Mouse (Mus musculus) adrenal gland, adult 18-20 months (tissue): ENCODE results near the gene Rap1gap. TPM values are rescaled to one million over a fixed set of nuclear protein-coding genes. Genes with fewer than 3 reads are reported as not detected.

Source experiments
- DNase-seq, 2 experiments: peaks; one replicate each; pipeline ENCODE4 v3.0.0; 2021 to 2022; ENCODE audit warnings: low spot score in 2 of 2
- total RNA-seq, 2 experiments: library from RNA; stranded (reverse); gene quantifications; 1 replicate in 1 of 2; 2 replicates in 1 of 2; pipeline ENCODE4 v1.2.3; 2021

Rap1gap gene
- total RNA-seq, 2 experiments from 2014 or later: 94.7 to 131 TPM

- DNase-seq: no peak
Observed at GRCm38 (mm10) chr4:137770901-137771612, 106.5 kb downstream of the Rap1gap start.

GRCm38 (mm10) chr4:137771749-137772148, 107.2 kb downstream of the Rap1gap start:
- DNase-seq: no peak

- DNase-seq: no peak
Observed at GRCm38 (mm10) chr4:137772438-137773056, 108.0 kb downstream of the Rap1gap start.

DNA sequence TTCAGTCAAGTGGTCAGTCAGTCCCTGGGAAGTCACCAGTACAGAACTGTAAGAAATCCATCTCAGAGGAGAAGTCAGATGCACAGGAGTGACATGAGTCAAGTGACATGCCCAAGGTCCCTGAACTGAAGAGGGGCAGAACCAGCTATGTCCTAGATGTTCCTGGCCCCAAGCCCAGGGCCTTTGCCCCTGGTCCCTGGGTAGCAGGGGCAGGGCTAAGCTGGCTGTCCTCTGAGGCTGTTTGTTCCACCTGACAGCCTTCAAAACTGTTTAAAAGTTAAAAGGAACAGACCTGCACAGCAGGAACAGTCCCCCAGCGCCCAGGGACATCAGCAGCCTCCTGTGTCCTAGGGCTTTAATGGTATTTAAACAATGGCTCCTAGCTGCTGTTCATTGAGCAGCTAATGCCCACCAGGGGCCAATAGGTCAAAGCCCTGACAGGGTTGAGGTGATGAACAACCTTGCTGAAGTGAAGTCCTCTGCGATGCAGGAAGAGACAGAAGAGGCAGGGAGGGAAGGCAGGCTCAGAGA, 108.9 kb downstream of the Rap1gap start:
- DNase-seq: no peak

DNA sequence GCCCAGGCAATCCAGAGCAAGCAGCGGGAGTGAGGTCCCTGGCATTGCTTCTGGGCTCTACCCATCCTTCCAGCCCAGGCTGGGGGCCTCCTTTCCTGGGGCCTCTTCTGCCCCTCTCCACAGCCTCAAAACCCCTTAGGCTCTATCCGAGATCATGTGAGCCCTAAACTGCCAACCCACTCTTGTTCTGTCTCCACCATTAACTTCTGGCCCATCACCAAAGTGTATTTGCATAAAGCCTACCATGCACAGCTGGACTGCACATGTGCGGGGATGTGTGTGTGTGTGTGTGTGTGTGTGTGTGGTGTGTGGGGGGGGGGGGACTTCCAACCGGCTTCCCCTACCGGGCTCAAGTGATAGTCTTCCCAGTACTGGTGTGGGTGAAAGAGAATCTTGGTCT, 109.5 kb downstream of the Rap1gap start:
- DNase-seq: no peak

GRCm38 (mm10) chr4:137774505-137774904, 110.0 kb downstream of the Rap1gap start:
- DNase-seq: no peak

- DNase-seq: no peak
Observed at GRCm38 (mm10) chr4:137777866-137778265, 113.3 kb downstream of the Rap1gap start.

GRCm38 (mm10) chr4:137778397-137779184, 114.1 kb downstream of the Rap1gap start:
- no peak for DNase-seq

Other genes starting within 250 kb of the Rap1gap start
- not detected for gene Cela3b, start 234.2 kb upstream of the Rap1gap start, total RNA-seq
- gene 1700013G24Rik, start 211.4 kb upstream of the Rap1gap start, total RNA-seq: not detected
- gene Hspg2, start 196.0 kb upstream of the Rap1gap start, total RNA-seq: 100 to 1,000 TPM in 1 of 2 experiments, 10 to 100 TPM in 1; 79.7 to 122 TPM
- gene Ldlrad2, start 90.2 kb upstream of the Rap1gap start, total RNA-seq: under 1 TPM in 1 of 2 experiments, not detected in 1; 0.83 TPM
- 100 to 1,000 TPM in 1 of 2 experiments, 10 to 100 TPM in 1; 92.3 to 111 TPM for gene Usp48, start 71.0 kb upstream of the Rap1gap start, total RNA-seq
- gene Alpl, start 131.7 kb downstream of the Rap1gap start, total RNA-seq: 10 to 100 TPM in 1 of 2 experiments, 1 to 10 TPM in 1; 6.8 to 99.4 TPM
- gene Ece1, start 197.5 kb downstream of the Rap1gap start, total RNA-seq: 100 to 1,000 TPM; 210 to 273 TPM